ENCODE assay signal across 8 mouse cellular contexts in genomic region chr7:70361383-70362364, GRCm38 (mm10). TPM values are rescaled to one million over a fixed set of nuclear protein-coding genes. Genes with fewer than 3 reads are reported as not detected.
DNase-seq lines count a peak whose midpoint lies in the region; ATAC-seq and TF ChIP-seq lines count a peak whose summit lies in the region.

No protein-coding gene starts in this region.

- TF ChIP-seq EP300 in ES-Bruce4 (IDR thresholded peaks at IDR 0.05; ENCODE audit: insufficient read depth, low read depth, low read length): no peak

- H3K4me1 ChIP-seq in ES-Bruce4 (ENCODE audit: control insufficient read depth, insufficient read depth, low read length): no peaks in the 10 kb centered on the region
- peaks cover 12% of the 10 kb centered on the region for H3K4me1 ChIP-seq in brown adipose tissue, adult 24 weeks (ENCODE audit: control insufficient read depth, insufficient read depth, insufficient read length, low read length)
- H3K4me1 ChIP-seq in heart, embryonic 12.5 days (replicated peaks): peaks cover 22% of the 10 kb centered on the region; the same call in 1 of the 2 replicates
- peaks cover 3% of the 10 kb centered on the region; the same call in 1 of the 2 replicates for H3K4me1 ChIP-seq in kidney, embryonic 16.5 days (ENCODE audit: insufficient read depth, low read length)

- H3K4me3 ChIP-seq in ES-Bruce4 (ENCODE audit: low read depth, low read length): peak overlapping the region; percentile 84
- peak overlapping the region; percentile 92 for H3K4me3 ChIP-seq in brown adipose tissue, adult 24 weeks (ENCODE audit: insufficient read depth, low read depth, low read length)
- peak overlapping the region; percentile 93 for H3K4me3 ChIP-seq in heart, embryonic 12.5 days
- peak overlapping the region; percentile 93 for H3K4me3 ChIP-seq in kidney, embryonic 16.5 days (ENCODE audit: low read length)

- H3K9me3 ChIP-seq in ES-Bruce4 (replicated peaks; ENCODE audit: control insufficient read depth, insufficient read depth, low read length, poor library complexity, severe bottlenecking): no peaks in the 10 kb centered on the region
- no peaks in the 10 kb centered on the region for H3K9me3 ChIP-seq in heart, embryonic 12.5 days (replicated peaks)
- no peaks in the 10 kb centered on the region for H3K9me3 ChIP-seq in kidney, embryonic 16.5 days (ENCODE audit: low read length)

- peak; percentile 80 for DNase-seq in fibroblast of lung, adult 2 months (ENCODE audit: low read depth)
- peak; percentile 85 for DNase-seq in liver
- DNase-seq in neural tube, embryonic 10.5 days (ENCODE audit: extremely low spot score, low spot score): peak; percentile 93
- DNase-seq in urinary bladder, adult 18-20 months (ENCODE audit: low spot score in 2 of 2): peak; percentile 84 to 93

- TF ChIP-seq CTCF in ES-Bruce4 (IDR thresholded peaks at IDR 0.05; ENCODE audit: low read depth, low read length): no peak

- TF ChIP-seq POLR2A in ES-Bruce4 (IDR thresholded peaks at IDR 0.05; ENCODE audit: insufficient read depth, low read length): no peak

- no peak overlapping the region for H3K27ac ChIP-seq in ES-Bruce4 (ENCODE audit: insufficient read depth, low read length)
- H3K27ac ChIP-seq in brown adipose tissue, adult 24 weeks (replicated peaks; ENCODE audit: low read depth, low read length): peak overlapping the region; percentile 88
- H3K27ac ChIP-seq in heart, embryonic 12.5 days (ENCODE audit: poor library complexity, severe bottlenecking): peak overlapping the region; percentile 98
- peak overlapping the region; percentile 100 for H3K27ac ChIP-seq in kidney, embryonic 16.5 days (ENCODE audit: low read length)

- H3K27me3 ChIP-seq in ES-Bruce4 (ENCODE audit: control insufficient read depth, insufficient read depth, low read length, poor library complexity, severe bottlenecking): peaks cover 45% of the 10 kb centered on the region
- peaks cover 22% of the 10 kb centered on the region for H3K27me3 ChIP-seq in heart, embryonic 12.5 days (replicated peaks)
- no peaks in the 10 kb centered on the region for H3K27me3 ChIP-seq in kidney, embryonic 16.5 days (ENCODE audit: insufficient read depth, low read length)

- peak; percentile 89 for ATAC-seq in heart, embryonic 12.5 days (ENCODE audit: insufficient number of reproducible peaks, low FRiP score)
- ATAC-seq in kidney, embryonic 16.5 days (ENCODE audit: low FRiP score, low TSS enrichment): peak; percentile 94

- H3K4me2 ChIP-seq in heart, embryonic 12.5 days: peak overlapping the region; percentile 86
- H3K4me2 ChIP-seq in kidney, embryonic 16.5 days (replicated peaks; ENCODE audit: low read depth, low read length): peak overlapping the region; percentile 68

- peak overlapping the region; percentile 66 for H3K9ac ChIP-seq in ES-Bruce4 (ENCODE audit: low read depth, poor library complexity, severe bottlenecking)
- peak overlapping the region; percentile 92 for H3K9ac ChIP-seq in heart, embryonic 12.5 days
- H3K9ac ChIP-seq in kidney, embryonic 16.5 days (replicated peaks; ENCODE audit: low read length): peak overlapping the region; percentile 98

- no peaks in the 10 kb centered on the region for H3K36me3 ChIP-seq in ES-Bruce4 (ENCODE audit: control insufficient read depth, insufficient read depth, low read length, poor library complexity, severe bottlenecking)
- peaks cover 8% of the 10 kb centered on the region for H3K36me3 ChIP-seq in heart, embryonic 12.5 days
- peaks cover 21% of the 10 kb centered on the region for H3K36me3 ChIP-seq in kidney, embryonic 16.5 days (ENCODE audit: insufficient read depth, low read length)

- WGBS in heart, embryonic 12.5 days: under 1% methylated on average over 84 of the region's 98 CpGs
- 0% methylated on average over 82 of the region's 98 CpGs for WGBS in kidney, embryonic 16.5 days

RNA-seq across cellular contexts. Expression of gene Nr2f2, which starts 4.9 kb away (rescaled TPM):
- polyA plus RNA-seq in ES-Bruce4 (2011; ENCODE audit: insufficient read depth, insufficient read length, low read depth, missing spikeins): 5.6 and 6.4 TPM in 2 replicates
- polyA plus RNA-seq in brown adipose tissue, adult 24 weeks (2012; ENCODE audit: insufficient read depth, insufficient read length, missing spikeins): 10.5 and 14.5 TPM in 2 replicates
- polyA plus RNA-seq in heart, embryonic 12.5 days (2016; fragmentation: Nextera tagmentation; extraction: Ambion mirVana): 26.5 and 27.7 TPM in 2 replicates
- polyA plus RNA-seq in kidney, embryonic 16.5 days (2015; fragmentation: Nextera tagmentation; extraction: Ambion mirVana): 165 and 186 TPM in 2 replicates
